Mouse (Mus musculus) cerebellum, postnatal 25 days (tissue): ENCODE measurements at regions not wholly inside any gene's neighbourhood (a gene's known extent, or its start where the extent isn't known, plus 50 kb on each side); places are given as distances from the start of the nearest gene placed in this dataset.

Source experiments
- DNase-seq, 2 experiments: peaks; one replicate each; pipeline ENCODE4 v3.0.0; 2021; ENCODE audit warnings: mixed read lengths in 2 of 2

GRCm38 (mm10) chr11:48098063-48098462 is 109.3 kb upstream of the Sgcd start:
- DNase-seq: no peak

GRCm38 (mm10) chr11:48097455-48097854 is 108.7 kb upstream of the Sgcd start:
- no peak for DNase-seq

- DNase-seq: peak; percentile 22 to 54
Observed at GRCm38 (mm10) chr11:48067072-48067471, 78.3 kb upstream of the Sgcd start.

- no peak for DNase-seq
Observed at GRCm38 (mm10) chr11:48063719-48064118, 75.0 kb upstream of the Sgcd start.

DNA sequence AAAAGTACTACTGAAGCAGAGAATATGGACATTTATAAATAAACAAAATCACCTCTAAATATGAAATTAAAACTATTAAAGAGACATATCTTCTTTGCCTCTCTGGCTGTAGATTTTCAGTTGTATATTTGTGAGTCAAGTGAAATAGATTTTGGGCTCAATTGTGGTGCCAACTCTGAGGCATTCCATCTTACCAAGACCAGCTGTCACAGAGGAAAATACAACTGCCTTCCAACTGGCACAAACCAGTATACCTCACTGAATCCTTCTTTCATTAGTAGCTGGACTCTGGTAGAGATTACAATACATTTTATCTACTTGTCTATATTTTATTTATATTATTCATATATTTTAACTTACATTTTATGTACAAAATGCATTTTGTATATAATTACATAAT is 72.7 kb upstream of the Sgcd start:
- no peak for DNase-seq

- DNase-seq: no peak
Observed at GRCm38 (mm10) chr11:48051156-48051866, 62.5 kb upstream of the Sgcd start.

GRCm38 (mm10) chr11:48048311-48048710 is 59.5 kb upstream of the Sgcd start:
- no peak for DNase-seq
